Mouse (Mus musculus) heart, postnatal 14 days (tissue): ENCODE results near the gene Rpl22. TPM values are rescaled to one million over a fixed set of nuclear protein-coding genes. Genes with fewer than 3 reads are reported as not detected.

Experiments
- DNase-seq, 2 experiments: peaks; one replicate each; pipeline ENCODE4 v3.0.0; 2021 to 2022
- intact Hi-C: fragments of 180-260 bp; cut with DNase I; formaldehyde crosslinking; loops from one replicate; pipeline ENCODE4 v1.15.1; 2025
- total RNA-seq, 2 experiments: library from RNA; stranded (reverse); gene quantifications; 2 replicates each; pipeline ENCODE4 v1.2.3; 2021

Rpl22 gene
- total RNA-seq, 2 experiments from 2014 or later, result 223 to 252 TPM

DNA sequence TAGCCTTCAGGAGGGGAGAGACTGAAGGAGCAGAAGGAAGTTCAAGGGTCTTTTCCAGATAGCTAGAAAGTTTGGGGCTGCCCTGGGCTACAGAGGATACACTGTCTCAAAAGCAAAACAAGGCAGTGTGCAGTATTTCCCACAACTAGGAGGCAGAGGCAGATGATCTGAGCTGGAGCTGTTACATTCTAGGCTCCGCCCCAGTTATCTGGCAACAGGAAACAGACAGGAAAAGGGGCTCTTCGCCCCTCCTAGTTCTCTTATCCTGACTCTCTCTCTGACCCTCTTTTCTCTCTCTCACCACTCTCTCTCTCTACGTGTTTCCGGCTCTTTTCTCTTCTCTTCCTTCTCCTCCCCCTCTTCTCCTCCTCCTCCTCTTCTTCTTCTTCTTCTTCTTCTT, 29.6 kb upstream of the Rpl22 start:
- no peak for DNase-seq
- intact Hi-C loops, result no loop called here

DNA sequence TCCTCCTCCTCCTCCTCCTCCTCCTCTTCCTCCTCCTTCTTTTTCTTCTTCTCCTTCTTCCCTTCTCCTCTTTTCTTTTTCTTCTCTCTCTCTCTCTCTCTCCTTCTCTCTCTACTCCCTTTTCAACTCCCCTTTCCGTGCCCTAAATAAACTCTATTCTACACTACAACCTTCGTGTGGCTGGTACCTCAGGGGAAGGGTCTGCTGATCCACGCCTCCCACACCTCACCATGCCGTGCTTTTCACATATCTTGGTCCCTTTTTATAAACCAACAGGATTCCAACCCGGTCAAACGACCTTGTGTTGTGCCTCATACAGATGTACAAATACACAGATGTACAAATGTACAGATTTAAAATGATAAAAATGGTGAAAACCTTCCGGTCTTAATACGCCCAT, 29.2 kb upstream of the Rpl22 start:
- intact Hi-C loops, result no loop called here
- DNase-seq, result no peak

DNA sequence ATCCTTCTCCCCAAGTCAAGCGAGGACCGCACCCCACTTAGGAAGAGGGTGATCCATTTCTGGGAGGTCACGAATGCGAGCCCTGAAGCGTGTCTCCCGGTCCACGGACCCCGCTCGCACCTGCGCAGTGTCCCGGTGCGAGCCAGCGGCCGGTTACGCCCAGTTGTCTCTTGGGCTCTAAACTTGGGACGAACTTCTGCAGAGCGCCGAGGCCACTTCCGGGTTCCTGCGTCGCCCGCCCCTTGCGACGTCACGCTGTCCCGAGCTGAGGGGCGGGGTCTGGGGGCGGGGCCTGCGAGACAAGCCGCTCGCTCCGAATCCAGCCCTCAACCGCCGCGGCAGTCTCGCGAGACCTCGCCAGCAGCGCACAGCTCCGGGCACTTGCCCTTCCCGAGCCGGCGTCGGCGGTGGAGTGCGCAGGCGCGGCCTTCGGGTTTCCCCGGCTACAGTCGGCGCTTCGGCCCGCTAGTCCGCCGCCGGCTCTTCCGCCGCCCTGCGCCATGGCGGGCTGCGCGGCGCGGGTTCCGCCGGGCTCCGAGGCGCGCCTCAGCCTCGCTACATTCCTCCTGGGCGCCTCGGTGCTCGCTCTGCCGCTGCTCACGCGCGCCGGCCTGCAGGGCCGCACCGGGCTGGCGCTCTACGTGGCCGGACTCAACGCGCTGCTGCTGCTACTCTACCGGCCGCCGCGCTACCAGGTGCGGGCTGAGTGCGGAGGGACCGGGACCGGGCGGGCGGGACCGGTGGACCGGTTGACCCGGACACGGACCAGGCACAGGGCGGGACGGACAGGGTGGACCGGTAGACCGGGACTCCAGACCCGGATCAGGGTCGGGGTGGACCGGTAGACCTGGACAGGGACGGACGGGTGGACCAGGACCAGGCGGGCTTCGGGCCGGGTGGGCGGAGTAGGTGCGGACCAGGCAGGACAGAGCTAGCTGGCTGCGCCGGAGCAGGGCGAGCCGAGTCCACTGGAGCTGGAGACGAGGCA, 28.4 kb upstream of the Rpl22 start, which contains the start of gene Icmt:
Gene Icmt, plus strand, starts transcription at position 354 of the 988 bp plus-strand sequence.
- peak; percentile 100 for DNase-seq
- intact Hi-C loops, result no loop called here

DNA sequence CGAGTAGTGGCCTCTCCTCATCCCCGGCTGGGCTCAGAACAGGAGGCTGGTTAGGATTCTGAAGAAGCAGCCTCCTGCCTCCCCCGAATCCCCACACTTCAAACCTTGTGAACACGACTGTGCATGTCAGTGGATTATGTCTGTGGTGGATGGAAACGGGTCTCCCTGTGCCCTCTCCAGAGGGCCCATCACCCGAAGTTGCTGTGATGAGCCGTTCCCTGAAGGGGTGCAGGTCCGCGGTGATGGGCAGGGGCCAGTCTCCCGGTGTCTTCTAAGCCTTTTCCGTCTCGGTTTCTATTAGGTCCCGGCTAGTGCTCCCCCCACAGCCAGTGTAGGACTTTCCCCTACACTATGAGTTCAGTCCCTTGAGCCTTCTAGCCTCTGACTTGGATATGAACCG, 26.7 kb upstream of the Rpl22 start:
- DNase-seq, result no peak
- intact Hi-C loops, result no loop called here

DNA sequence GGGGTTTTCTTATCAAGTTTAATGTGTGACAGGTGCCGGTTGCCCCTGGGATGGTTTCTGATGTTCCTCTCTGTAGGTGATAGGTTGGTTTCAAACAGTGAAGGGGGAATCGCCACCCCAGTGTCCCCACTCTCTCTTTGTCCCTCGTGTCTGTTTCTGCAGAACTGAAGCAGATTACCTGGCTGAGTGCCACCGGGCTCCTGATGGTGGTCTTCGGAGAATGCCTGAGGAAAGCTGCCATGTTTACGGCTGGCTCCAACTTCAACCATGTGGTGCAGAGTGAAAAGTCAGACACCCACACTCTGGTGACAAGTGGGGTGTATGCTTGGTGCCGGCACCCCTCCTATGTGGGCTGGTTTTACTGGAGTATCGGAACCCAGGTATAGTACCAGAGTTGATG, 25.2 kb upstream of the Rpl22 start:
- DNase-seq, result no peak
- intact Hi-C loops, result no loop called here

DNA sequence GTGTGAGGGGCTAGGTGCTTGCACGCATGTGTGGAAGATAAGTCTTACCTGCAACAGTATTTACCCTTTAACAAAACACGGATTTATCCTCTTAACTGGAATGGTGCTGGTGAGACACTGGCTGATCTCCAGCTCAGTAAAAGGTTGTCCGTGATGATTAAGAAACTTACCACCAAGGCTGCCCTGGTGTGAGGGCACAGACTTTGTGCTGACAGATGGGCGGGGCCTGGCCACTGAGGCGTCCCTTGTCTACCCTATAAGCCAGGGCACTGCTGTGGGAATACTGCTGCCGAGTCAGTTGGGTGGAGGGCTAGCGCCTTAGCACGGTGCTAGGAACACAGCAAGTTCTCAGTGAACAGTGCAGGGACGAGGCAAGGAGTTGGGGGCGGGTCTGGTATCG, 23.5 kb upstream of the Rpl22 start:
- intact Hi-C loops, result no loop called here
- no peak for DNase-seq

DNA sequence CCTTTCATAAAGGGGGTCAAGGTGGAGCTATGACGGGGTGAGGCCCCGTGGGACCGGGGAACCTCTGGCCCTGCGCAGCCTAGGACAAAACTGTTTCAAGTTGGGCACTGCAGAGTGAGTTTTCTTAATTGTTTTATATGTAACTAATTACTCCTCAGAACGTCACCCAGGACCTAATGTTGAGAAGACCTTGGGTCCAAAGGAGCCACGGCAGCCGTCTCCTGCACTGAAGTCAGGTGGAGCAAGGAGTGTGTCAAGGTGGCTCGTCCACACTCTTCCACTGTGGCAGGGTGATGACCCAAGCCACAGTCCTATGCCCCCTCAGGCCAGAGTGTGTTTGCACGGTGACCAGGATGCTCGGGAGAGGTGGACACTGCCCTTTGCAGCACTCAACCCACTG, 22.4 kb upstream of the Rpl22 start:
- intact Hi-C loops, result no loop called here

DNA sequence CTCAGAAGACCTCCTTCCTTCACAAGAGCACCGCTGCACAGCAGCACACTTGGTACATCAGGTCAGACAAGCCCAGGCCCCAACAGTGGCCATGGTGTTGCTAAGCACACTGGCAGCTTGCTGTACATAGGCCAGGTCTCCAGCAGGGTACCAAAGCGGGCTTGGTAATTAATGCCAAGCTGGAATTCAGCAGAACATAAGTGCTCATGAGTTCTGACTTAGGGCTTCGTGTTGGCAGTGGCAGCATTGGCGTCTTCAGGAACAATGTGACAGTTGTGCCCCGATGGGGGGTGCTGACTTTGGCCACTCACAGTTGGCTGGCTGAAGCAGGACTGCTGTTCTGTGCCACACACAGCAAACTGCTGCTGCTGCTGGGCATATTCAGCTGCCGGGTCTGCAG, 20.9 kb upstream of the Rpl22 start:
- DNase-seq, result no peak
- intact Hi-C loops, result no loop called here

More for the DNA sequence above, 22.4 kb upstream of the Rpl22 start:
- DNase-seq, result no peak

DNA sequence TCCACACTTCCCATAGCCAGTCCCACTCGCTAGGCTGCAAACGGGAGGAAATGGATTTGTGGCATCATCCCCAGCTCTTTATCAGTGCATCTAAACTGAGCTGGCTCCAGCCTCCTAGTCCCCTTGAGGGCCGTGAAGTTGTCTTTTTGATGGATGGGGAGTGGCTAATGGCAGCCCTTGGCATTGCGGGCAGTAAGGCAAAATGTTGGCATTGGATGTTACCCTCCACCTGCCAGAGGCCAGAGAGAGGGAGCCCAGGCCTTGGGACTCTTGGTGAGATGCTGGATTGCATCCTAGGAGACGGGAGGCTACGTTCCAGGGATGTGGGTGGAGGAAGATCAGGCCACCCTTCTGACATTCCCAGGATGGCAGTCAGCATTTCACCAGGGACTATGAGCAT, 19.6 kb upstream of the Rpl22 start:
- no peak for DNase-seq
- intact Hi-C loops, result no loop called here

DNA sequence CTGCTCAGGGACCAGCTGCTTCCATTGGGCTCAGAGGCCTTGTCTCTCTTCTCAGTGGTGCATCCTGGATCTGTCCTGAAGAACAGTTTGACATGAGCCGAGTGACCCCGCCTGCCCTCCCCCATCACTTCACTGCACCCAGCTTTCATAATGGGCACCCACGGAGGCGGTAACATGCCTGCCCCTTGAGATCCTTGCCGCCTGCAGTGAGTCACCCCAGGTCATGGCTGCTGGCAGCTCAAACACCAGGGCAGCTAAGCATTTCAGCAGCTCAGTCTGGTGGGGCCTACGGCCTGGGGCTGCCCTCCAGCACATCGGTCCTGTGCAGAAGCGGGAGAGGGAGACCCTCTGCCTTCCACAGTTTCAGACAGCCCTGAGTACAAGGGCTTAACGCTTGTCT, 18.0 kb upstream of the Rpl22 start:
- no peak for DNase-seq
- intact Hi-C loops, result no loop called here

DNA sequence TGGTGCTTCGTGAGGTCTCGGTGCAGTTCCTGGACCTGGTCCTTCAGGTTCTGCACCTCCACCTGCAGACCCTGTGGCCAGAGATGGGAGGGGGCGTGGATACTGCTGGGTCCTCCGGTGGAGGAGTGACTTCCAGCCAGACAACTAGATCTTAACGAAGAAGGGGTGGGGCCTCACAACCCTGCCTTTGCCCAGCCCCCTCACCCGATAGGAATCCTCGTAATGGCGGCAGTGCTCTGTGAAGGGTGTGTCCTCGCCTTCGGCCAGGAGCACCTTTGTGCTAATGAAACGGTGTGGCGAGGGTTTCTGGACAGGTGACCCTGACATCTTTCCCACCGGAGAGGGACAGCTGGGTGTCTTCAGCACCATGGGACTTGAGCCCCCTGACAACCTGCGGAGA, 13.4 kb upstream of the Rpl22 start:
- intact Hi-C loops, result no loop called here
- DNase-seq, result no peak

DNA sequence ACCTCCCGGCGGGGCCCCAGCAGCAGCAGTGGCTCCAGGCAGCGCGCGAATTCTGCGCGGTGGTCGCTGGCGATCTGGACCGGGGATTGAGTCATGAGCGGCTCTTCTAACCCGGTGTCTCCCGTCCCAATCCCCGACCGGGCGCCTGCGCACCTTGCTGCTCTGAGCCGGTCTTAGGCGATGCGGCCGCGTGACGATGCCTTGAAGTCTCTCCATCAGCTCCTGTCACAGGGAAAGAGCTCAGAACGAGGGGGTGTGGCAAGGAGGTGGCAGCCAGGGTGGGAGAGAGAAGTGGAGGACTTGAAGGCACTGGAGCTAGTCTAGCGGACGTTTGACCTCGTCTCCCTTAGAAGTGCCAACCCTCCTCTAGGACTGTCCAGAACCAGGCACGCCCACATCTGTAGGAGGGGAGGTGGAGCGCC, 12.3 kb upstream of the Rpl22 start:
- intact Hi-C loops, result no loop called here
- DNase-seq, result no peak

DNA sequence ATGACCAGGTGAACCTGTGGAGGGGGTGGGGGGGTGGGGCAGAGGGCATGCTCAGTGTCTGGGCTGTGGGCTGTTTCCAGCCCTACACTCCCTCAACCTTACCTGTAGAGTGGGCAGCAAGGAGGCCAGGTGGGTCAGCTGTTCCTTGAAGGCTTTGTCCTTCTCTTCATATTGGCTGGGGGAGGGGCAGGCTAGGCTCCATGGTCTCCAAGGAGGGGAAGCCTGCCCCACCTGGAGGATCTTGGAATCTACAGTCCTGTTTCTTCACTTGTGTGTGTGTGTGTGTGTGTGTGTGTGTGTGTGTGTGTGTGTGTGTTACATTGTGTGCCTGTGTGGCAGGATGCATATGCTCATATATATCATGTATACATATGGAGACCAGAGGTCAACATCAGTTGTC, 11.6 kb upstream of the Rpl22 start:
- intact Hi-C loops, result no loop called here
- no peak for DNase-seq

DNA sequence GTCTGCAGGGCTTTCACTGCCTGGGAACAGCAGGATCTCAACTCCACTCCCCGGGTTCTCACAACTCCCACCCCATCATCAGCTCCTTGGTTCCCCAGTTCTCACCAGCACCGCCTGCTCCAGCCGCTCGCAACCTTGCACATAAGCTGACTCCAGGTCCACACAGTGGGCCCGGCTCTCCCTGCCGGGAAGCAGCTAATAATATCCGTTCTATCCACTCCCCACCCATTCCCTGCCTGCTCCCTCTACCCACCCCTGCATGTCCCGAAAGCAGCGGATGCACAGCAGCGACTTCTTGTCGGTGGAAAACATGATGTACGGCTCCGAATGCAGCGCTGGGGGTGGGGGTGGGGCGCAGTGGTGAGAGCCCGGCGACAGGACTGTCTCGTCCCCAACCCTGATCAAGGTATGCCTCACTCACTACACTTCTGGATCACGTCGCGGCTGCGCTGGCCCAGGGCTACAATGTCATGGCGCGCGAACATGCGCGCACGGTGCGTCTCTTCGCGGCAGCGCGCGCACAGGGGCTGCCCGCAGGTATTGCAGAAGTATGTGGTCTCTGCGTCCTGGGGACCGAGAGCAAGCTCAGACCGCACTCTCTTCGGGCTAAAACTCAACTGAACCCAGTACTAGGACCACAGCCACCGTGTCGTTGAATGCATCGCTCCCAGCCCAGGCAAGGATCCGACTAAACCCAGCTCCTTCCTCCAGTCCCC, 9.9 kb upstream of the Rpl22 start:
- no peak for DNase-seq
- intact Hi-C loops, result no loop called here

DNA sequence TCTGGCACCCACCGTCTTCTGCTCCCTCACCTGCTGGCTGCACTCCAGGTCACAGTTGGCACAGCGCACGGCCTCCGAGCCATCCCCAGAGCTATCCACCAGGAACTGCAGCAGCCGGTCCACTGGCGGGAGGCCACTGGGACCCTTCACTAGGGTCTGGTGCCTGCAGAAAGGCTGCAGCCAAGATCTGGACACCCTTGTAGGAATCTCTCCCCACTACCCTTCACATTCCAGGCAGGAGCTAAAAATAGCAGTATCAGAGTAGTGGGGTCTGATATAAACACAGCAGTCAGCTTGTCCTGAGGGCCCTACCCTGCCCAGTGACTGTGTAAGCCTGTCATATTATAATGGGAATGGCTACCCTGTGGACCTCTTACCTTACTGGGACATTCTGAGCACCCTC, 7.9 kb upstream of the Rpl22 start:
- DNase-seq, result peak; percentile 46 to 67
- intact Hi-C loops, result no loop called here

DNA sequence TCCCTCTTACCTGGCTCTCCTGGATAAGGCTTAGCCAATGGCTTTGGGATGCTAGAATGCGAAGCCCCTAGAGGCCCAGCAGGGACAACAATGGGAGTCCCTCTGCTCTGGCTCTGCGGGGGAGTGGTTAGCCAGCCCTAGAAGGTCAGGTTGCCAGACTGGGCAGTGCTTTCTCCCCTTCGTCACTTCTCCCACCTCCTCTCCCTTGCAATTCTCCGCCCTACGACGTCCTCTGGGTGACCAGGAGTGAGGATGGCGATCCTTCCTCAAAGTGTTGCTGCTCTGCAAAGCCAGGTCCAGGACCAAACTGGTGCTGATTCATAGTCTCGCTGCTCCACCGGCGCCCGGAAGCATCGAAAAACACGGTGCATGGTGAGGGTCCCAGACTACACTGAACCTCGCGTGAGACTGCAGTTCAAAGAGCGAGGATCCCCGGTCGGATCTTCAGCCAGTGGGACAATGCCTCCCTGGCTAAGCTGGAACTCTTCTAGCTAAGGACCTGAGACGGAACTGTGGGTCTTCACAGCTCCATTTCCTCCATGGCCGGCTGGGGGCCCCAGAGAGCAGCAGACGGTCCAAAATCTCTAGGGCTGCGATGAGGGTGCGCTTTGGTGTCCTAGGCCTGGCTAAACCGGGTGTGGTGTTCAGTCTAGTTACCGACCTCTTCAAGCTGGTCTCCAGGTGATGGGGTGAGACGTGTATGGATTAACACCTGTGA, 6.9 kb upstream of the Rpl22 start, which contains the start of gene Rnf207:
Gene Rnf207, minus strand, starts transcription at position 477 of the 718 bp plus-strand sequence.
- intact Hi-C loops, result no loop called here
- peak; percentile 67 to 73 for DNase-seq

DNA sequence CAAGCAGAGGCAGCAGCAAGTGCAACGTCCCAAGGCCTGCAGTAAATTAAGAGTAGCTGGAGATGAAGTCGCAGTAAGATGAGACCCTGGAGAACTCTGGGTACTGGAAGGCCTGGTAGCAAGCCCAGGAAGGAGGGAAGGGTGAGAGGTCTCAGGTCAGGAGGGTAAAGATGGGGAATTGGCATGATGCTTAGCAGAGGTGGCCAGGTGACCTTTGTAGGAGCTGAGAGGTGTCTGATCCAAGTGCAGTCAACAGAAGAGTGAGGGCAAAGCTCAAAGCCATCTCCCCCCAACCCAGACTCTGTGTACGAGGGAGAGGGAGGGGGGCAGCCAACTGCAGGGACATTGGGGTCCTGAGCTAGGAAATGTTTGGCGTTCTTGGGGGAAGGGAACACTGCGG, 4.1 kb upstream of the Rpl22 start:
- DNase-seq, result no peak
- intact Hi-C loops, result no loop called here

DNA sequence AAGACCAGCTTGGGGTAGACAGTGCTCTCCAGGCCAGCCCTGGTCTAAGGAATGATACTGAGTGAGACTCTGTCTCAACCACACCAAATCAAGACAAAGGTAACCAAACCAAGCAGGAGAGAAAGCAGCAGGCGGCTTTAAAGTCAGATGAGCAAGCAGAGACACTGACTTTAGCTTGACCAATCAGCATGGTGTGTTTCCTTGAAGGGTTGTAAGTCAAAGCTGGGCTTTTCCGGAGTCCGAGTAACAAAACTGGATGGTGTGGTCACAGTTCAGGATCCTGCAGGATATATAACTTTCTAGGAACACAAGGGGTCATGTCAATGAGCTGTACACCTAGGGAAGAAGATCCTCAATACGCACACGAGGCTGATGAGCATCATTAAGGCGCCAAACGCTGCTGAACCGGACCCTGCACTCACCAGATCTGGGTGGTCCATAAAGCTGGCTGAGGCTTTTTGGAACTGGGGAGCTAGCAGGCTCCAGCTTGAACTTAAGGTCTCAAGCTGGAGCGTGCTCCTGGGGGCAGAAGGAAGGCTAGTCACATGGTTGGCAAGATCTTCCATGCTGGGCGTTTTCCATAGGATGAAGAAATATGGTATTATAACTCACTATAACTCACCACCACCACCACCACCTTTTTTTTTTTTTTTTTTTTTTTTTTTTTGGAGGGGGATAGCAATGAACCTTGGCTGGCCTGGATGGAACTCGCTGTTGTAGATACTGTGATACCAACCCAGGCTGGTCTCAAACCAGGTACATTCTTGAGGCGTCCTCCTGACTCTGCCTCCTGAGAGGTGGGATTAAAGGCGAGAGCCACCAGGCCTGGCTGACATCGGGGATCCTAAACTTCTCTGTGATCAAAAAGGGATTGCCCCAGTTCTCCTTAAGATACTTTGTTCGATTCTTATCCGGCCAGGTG, 640 bp upstream of the Rpl22 start:
- DNase-seq, result no peak
- intact Hi-C loops, result no loop called here

DNA sequence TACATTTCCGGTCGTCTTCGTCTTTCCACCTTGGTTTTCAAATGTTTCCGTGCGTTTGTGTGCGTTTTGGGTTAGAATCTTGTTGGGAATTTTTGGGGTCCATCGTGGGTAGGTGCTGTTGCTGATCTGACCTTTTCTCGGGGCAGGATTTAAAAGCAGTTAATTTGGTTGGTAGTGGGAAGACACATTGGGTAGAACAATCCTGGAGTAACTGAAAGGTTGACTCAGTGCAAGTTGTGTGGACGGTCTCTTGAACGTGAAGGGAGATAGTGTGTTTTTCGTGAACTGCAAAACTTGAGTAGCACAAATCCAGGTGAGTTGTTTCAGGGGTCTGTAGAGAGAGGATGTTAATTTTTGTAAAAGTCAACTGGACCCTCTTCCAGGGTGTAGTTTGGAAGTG, 1.0 kb downstream of the Rpl22 start:
- intact Hi-C loops, result no loop called here
- DNase-seq, result no peak

DNA sequence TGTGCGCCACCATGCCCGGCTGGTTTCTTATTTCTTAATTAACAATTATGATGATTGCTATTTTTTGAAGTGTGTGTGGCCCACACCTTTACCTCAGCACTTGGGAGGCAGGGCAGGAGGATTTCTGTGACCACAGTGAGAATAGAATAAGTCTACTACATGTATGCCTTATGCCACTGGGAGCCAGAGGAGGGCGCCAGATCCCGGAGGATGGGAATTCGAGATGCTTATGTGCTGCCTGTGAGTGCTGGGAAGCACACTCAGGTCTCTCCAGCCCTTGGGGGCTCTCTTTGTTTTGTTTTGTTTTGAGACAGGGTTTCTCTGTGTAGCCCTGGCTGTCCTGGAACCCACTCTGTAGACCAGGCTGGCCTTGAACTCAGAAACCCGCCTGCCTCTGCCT, 3.1 kb downstream of the Rpl22 start:
- intact Hi-C loops, result no loop called here
- DNase-seq, result peak; percentile 38 to 54
